Mouse (Mus musculus): ENCODE data around the gene Hoga1. TPM values are rescaled to one million over a fixed set of nuclear protein-coding genes. Genes with fewer than 3 reads are reported as not detected.
A peak's percentile ranks its signal among the peaks of the same experiment; 100 is the strongest.

Gene Hoga1
- polyA plus RNA-seq, 1 experiment from 2014 or later, result 0.58 TPM

GRCm38 (mm10) chr19:42010436-42010835, 35.0 kb upstream of the Hoga1 start:
- Histone ChIP-seq H3K27me3 (no peaks in the 10 kb centered on the region), H3K9ac (replicated peaks) (no peak overlapping the region), H3K4me1 (replicated peaks) (no peaks in the 10 kb centered on the region), H3K4me3 (replicated peaks) (no peak overlapping the region), H3K27ac (no peak overlapping the region), H3K36me3 (no peaks in the 10 kb centered on the region), H3K4me2 (replicated peaks) (no peak overlapping the region), H3K9me3 (no peaks in the 10 kb centered on the region)
- ATAC-seq, result no peak
- WGBS, result 44% methylated on average over 4 of the region's 4 CpGs

DNA sequence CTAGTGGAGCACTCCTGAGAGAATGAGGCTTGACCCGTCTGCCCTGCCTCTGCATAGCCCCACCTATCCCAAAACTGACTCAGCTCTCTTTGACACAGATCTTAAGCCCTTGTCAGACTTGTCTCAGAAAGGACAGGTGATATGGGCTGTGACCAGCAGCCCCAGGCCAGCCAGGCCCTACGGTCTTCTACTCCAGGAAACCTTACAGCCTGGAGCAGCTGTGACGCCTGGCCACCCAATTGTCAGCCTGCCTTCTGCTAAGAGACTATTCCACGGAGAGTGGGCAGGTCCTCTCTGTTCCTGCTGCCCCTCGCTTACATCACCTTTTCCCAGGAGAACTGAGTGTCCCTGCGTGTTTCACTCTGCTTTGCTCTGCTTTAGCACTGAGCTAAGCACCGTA, 34.3 kb upstream of the Hoga1 start:
- H3K27me3 ChIP-seq, result no peaks in the 10 kb centered on the region
- H3K27ac ChIP-seq, result no peak overlapping the region
- 77% methylated on average over 7 of the region's 7 CpGs for WGBS
- H3K4me2 ChIP-seq (replicated peaks), result no peak overlapping the region
- no peaks in the 10 kb centered on the region for H3K4me1 ChIP-seq (replicated peaks)
- no peaks in the 10 kb centered on the region for H3K9me3 ChIP-seq
- no peak overlapping the region for H3K4me3 ChIP-seq (replicated peaks)
- no peaks in the 10 kb centered on the region for H3K36me3 ChIP-seq
- H3K9ac ChIP-seq (replicated peaks), result no peak overlapping the region
- ATAC-seq, result no peak

DNA sequence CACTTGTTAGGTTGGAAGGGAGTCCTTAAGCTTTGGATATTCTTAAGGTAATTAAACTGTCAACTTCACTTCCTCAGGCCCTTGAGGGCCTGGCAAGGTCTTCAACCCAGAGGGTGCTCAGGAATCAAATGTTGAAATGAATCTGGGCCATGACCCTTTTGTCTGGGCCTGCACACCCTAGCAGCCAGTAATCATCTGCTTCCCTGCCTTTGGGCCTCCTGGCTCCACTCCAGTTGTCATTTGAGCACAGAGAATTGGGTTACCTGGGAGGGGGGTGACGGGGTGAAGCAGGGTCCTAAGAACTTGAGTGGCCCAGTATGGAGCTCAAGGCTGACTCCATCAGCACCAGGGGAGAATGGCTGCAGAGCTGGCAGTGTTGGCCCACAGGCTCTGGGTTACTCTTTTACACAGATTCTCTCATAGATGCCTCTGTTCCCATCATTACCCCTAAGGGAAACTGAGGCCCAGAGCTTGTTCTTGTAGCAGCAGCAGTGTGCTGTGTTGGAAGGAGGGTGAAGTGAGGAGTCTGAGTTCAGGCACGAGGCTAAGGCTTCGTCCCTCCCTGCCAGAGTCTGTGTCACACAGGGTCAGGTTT, 31.1 kb upstream of the Hoga1 start:
- no peak overlapping the region for H3K4me2 ChIP-seq (replicated peaks)

GRCm38 (mm10) chr19:42015001-42015400, 30.4 kb upstream of the Hoga1 start:
- no peak overlapping the region for H3K4me3 ChIP-seq (replicated peaks)
- no peak overlapping the region for H3K4me2 ChIP-seq (replicated peaks)
- H3K9me3 ChIP-seq, result no peaks in the 10 kb centered on the region
- no peak overlapping the region for H3K9ac ChIP-seq (replicated peaks)
- ATAC-seq, result no peak
- peaks cover 4% of the 10 kb centered on the region; the same call in 1 of the 2 replicates for H3K4me1 ChIP-seq (replicated peaks)
- H3K27ac ChIP-seq, result no peak overlapping the region
- H3K27me3 ChIP-seq, result no peaks in the 10 kb centered on the region
- WGBS, result 78% methylated on average over 6 of the region's 6 CpGs
- H3K36me3 ChIP-seq, result no peaks in the 10 kb centered on the region

More for the DNA sequence above, 31.1 kb upstream of the Hoga1 start:
- no peak overlapping the region for H3K27ac ChIP-seq
- no peak for ATAC-seq
- WGBS, result 94% methylated on average over 3 of the region's 3 CpGs
- H3K4me3 ChIP-seq (replicated peaks), result no peak overlapping the region
- H3K27me3 ChIP-seq, result no peaks in the 10 kb centered on the region
- no peaks in the 10 kb centered on the region for H3K36me3 ChIP-seq
- H3K4me1 ChIP-seq (replicated peaks), result peaks cover 4% of the 10 kb centered on the region; the same call in 1 of the 2 replicates
- H3K9ac ChIP-seq (replicated peaks), result no peak overlapping the region
- H3K9me3 ChIP-seq, result no peaks in the 10 kb centered on the region

DNA sequence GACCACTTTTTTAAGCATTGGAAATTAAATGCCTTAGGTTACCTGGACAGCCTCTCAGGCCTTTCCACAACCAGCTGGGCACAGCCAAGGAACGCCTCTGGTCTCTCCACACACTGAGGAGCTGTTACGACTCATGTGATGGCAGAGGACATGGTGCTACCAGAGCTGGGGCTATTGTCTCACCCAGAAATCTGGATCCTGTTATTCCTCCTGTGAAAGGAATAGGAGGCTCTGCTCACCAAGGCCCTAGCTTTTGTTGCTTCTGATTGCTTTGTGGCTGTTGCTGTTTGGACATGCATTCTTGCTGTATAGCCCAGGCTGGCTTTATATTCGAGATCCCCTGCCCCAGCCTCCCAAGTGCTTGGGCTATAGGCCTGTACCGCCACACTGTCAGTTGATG, 29.2 kb upstream of the Hoga1 start:
- Histone ChIP-seq H3K27me3 (no peaks in the 10 kb centered on the region), H3K9me3 (no peaks in the 10 kb centered on the region), H3K36me3 (no peaks in the 10 kb centered on the region), H3K27ac (no peak overlapping the region), H3K4me2 (replicated peaks) (no peak overlapping the region), H3K4me1 (replicated peaks) (peaks cover 4% of the 10 kb centered on the region; the same call in 1 of the 2 replicates), H3K9ac (replicated peaks) (no peak overlapping the region), H3K4me3 (replicated peaks) (no peak overlapping the region)
- no peak for ATAC-seq
- 71% methylated on average over 4 of the region's 4 CpGs for WGBS

- Histone ChIP-seq H3K4me3 (replicated peaks) (no peak overlapping the region), H3K4me2 (replicated peaks) (no peak overlapping the region), H3K27me3 (no peaks in the 10 kb centered on the region), H3K9me3 (no peaks in the 10 kb centered on the region), H3K4me1 (replicated peaks) (peaks cover 4% of the 10 kb centered on the region; the same call in 1 of the 2 replicates), H3K9ac (replicated peaks) (no peak overlapping the region), H3K36me3 (no peaks in the 10 kb centered on the region), H3K27ac (no peak overlapping the region)
- no peak for ATAC-seq
- WGBS, result 58% methylated on average over 5 of the region's 5 CpGs
Observed at GRCm38 (mm10) chr19:42016840-42017239, 28.6 kb upstream of the Hoga1 start.

DNA sequence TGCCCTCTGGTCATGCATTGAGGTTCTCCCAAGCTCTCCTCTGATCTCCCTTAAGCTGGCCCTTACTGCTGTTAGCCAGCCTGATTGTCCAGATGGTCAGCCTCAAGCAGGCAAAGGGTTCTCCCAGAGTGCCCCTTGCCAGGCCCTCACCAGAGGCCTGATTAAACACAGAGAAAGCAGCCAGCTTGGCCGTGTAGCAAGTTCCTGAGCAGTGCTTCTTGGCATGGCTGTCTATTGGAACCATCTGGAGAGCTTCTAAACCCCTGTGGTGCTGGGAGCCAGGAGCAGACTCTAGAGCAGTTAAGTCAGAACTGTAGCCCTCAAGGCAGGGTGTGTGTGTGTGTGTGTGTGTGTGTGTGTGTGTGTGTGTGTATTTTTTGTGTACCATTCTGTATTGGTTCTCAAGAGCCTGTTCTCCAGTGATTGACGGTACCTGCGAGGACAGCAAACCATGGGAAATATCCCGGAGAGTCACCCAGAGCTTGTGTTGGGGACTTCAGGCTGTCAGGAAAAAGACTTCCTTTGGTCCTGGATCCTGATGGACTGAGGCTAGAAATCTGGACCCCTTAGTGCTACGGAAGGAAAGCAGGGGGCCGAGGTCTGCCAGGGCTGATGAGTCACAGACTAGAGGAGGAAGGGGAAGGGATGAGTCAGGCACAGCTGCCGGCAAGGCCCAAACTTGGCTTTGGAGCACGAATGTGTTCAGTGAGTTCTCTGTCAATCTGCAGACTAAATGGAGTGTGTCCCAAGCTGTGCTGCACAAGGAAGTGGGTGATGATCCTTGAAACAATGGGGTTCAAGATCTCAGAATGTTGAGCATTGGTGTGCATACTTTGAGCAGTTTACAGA, 27.8 kb upstream of the Hoga1 start:
- ATAC-seq, result no peak
- 0 out of 2 replicates have a peak overlapping the region, but pooled peaks have one; percentile 25 for H3K27ac ChIP-seq
- peaks cover 4% of the 10 kb centered on the region; the same call in 1 of the 2 replicates for H3K4me1 ChIP-seq (replicated peaks)
- no peaks in the 10 kb centered on the region for H3K9me3 ChIP-seq
- no peaks in the 10 kb centered on the region for H3K27me3 ChIP-seq
- H3K4me3 ChIP-seq (replicated peaks), result no peak overlapping the region
- H3K4me2 ChIP-seq (replicated peaks), result no peak overlapping the region
- WGBS, result 77% methylated on average over 8 of the region's 8 CpGs
- H3K9ac ChIP-seq (replicated peaks), result no peak overlapping the region
- H3K36me3 ChIP-seq, result no peaks in the 10 kb centered on the region

DNA sequence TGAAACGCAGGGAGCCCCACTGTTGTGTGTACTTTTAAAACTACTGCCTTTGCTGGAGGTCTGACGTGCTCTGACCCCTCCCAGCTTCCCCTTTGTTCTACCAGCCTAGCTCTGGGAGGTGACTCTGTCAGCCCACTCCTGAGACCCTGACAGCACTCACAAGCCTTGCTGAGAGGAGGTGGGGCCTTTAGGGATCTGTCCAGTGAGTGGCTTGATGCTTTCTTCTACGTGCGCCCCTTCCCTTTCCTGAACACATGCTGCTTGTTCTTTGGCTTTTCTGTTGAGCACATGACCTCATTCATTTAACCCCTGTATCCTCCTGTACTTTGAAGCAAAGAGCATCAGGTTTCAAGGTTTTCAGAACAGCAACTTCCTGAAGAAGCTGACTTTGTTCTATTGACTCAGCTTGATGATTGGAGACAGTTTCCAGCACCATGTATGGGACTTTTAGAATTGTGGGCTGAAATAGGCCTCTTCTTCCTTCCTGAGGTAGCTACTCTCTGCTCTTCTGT, 26.3 kb upstream of the Hoga1 start:
- Histone ChIP-seq H3K9me3 (no peaks in the 10 kb centered on the region), H3K27me3 (no peaks in the 10 kb centered on the region), H3K4me1 (replicated peaks) (peaks cover 4% of the 10 kb centered on the region; the same call in 1 of the 2 replicates), H3K4me2 (replicated peaks) (no peak overlapping the region), H3K36me3 (no peaks in the 10 kb centered on the region), H3K27ac (no peak overlapping the region; the same call in 1 of the 2 replicates), H3K4me3 (replicated peaks) (no peak overlapping the region), H3K9ac (replicated peaks) (no peak overlapping the region)
- 38% methylated on average over 4 of the region's 4 CpGs for WGBS
- no peak for ATAC-seq

DNA sequence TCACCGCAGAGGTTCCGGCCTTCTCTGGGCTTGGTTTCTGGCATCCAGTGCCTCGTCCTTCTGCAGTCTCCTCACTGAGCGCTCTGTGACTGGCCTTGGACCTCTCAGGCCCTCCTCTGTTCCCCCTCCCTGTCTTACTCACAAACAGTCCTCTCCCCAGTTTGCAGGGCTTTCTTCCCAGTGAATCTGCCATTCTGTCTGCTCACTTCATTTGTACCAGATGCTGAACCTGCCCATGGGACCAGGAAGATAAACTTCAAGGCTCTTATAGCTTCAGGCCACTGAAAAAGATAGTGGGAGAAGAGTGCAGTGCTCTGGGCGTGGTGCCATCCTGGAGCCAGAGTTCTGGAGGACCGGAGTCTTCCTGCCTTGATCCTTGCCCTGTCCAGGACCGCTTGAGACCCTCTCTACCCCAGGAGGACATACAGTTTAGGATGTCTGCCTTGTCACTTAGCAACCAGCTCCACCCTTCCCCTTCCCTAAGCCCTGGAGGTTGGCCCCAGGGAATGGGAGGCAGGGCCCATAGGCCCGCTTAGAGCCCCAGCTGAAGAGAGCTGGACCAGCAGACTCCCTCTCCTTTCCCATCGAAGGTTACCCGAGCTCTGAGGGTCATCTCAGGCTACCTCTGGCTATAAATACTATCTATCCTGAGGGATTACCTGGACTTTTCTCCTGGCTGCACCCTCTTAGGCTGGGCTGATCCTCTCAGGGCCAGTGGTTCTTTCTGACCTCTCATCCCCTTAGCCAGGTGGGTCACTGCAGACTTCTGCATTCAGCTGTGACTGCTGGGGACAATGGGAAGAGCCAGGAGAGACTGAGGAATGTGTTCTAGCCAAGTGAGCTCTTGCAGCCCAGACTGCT, 23.5 kb upstream of the Hoga1 start:
- H3K36me3 ChIP-seq, result no peaks in the 10 kb centered on the region
- peaks cover under 1% of the 10 kb centered on the region; the same call in 1 of the 2 replicates for H3K4me1 ChIP-seq (replicated peaks)
- no peak overlapping the region for H3K4me2 ChIP-seq (replicated peaks)
- no peaks in the 10 kb centered on the region for H3K27me3 ChIP-seq
- no peak overlapping the region for H3K27ac ChIP-seq
- no peak overlapping the region for H3K9ac ChIP-seq (replicated peaks)
- no peak for ATAC-seq
- 56% methylated on average over 10 of the region's 10 CpGs for WGBS
- H3K4me3 ChIP-seq (replicated peaks), result no peak overlapping the region
- no peaks in the 10 kb centered on the region for H3K9me3 ChIP-seq

DNA sequence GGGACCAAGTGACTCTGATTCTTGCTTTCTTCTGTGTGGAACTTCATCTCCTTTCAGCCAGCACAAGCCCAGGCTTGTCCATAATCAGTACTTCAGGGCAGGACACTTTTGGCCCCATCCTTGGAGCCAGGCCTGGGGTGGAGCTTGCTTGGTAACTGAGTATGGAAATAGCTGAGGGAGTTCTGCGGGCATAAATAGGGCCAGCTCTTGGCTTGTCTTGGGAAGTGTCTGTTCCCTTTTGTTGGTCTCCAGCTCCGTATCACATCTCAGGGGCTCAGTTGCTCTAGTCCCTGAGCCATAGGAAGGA, 22.9 kb upstream of the Hoga1 start:
- Histone ChIP-seq H3K36me3 (no peaks in the 10 kb centered on the region), H3K27me3 (no peaks in the 10 kb centered on the region), H3K4me2 (replicated peaks) (no peak overlapping the region), H3K9ac (replicated peaks) (no peak overlapping the region), H3K4me1 (replicated peaks) (no peaks in the 10 kb centered on the region; the same call in 1 of the 2 replicates), H3K27ac (no peak overlapping the region), H3K9me3 (no peaks in the 10 kb centered on the region), H3K4me3 (replicated peaks) (no peak overlapping the region)
- no peak for ATAC-seq
- 82% methylated on average over 2 of the region's 2 CpGs for WGBS

DNA sequence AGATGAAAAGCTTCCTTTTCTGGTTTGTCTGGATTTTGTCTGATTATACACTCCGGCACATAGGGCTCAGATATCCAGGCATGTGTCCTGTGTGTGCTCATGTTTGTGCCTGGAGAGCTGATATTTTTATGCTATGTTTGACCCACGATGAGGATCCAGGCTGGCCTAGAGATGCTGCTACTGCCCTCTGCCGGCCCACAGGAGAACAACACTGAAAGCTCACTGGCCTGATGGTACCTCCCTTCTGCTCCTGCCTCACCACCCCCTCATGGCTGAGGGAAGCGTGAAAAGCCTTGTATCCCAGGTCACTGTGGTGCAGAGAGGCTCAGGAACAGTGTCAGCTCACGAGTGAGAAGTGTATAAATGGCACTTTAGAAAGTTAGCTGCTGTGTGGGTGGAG, 19.3 kb upstream of the Hoga1 start:
- H3K9me3 ChIP-seq, result no peaks in the 10 kb centered on the region
- no peak overlapping the region for H3K4me3 ChIP-seq (replicated peaks)
- no peaks in the 10 kb centered on the region for H3K36me3 ChIP-seq
- H3K27ac ChIP-seq, result no peak overlapping the region
- no peak overlapping the region for H3K4me2 ChIP-seq (replicated peaks)
- H3K4me1 ChIP-seq (replicated peaks), result no peaks in the 10 kb centered on the region
- 7% methylated on average over 5 of the region's 5 CpGs for WGBS
- H3K9ac ChIP-seq (replicated peaks), result no peak overlapping the region
- peak; percentile 66; the same call in 1 of the 2 replicates for ATAC-seq
- no peaks in the 10 kb centered on the region for H3K27me3 ChIP-seq

- 0 out of 2 replicates have a peak, but pooled peaks cover 3% of the 10 kb centered on the region for H3K4me1 ChIP-seq (replicated peaks)
- H3K36me3 ChIP-seq, result no peaks in the 10 kb centered on the region
- no peak overlapping the region for H3K4me2 ChIP-seq (replicated peaks)
- no peak overlapping the region for H3K4me3 ChIP-seq (replicated peaks)
- no peak for ATAC-seq
- WGBS, result 89% methylated on average over 5 of the region's 5 CpGs
- no peak overlapping the region for H3K9ac ChIP-seq (replicated peaks)
- H3K27me3 ChIP-seq, result no peaks in the 10 kb centered on the region
- H3K9me3 ChIP-seq, result no peaks in the 10 kb centered on the region
- no peak overlapping the region for H3K27ac ChIP-seq
Observed at GRCm38 (mm10) chr19:42031112-42031511, 14.3 kb upstream of the Hoga1 start.

Measured in midbrain, embryonic 13.5 days (tissue).